Comparison of ENCODE assay signal across 9 mouse cellular contexts in genomic region chr2:5396415-5396814, GRCm38 (mm10).
DNase-seq lines count a peak whose midpoint lies in the region; ATAC-seq and TF ChIP-seq lines count a peak whose summit lies in the region.
"Had no signal": no experiment of that assay in that cellular context is flagged by ENCODE, and none has a peak within 500 bp of the region (broad histone marks: within the 10 kb centered on the region; RNA-seq: fewer than 3 reads in every experiment).

No protein-coding gene starts in this region.

- peak; percentile 16 for DNase-seq in embryo, embryonic 10 days (ENCODE audit: low spot score)
- DNase-seq in embryo, embryonic 9.5 days (ENCODE audit: extremely low spot score): no peak
- no peak for DNase-seq in neural tube, embryonic 10.5 days (ENCODE audit: extremely low spot score, low spot score)
- DNase-seq in c-Kit-positive CD71-positive TER-119-positive erythroid progenitor cells, embryonic 14.5 days (ENCODE audit: low spot score): no peak
- DNase-seq in natural killer cell, adult 2 months (ENCODE audit: low spot score in 2 of 2): no peak
- DNase-seq: kidney, postnatal 4 days had no signal

- no peak overlapping the region for H3K9ac ChIP-seq in intestine, postnatal 0 days (ENCODE audit: low read depth, low read length)
- no peak overlapping the region for H3K9ac ChIP-seq in intestine, embryonic 15.5 days
- H3K9ac ChIP-seq in neural tube, embryonic 12.5 days: no peak overlapping the region

- H3K27ac ChIP-seq in intestine, postnatal 0 days (ENCODE audit: low read depth, low read length): no peak overlapping the region
- no peak overlapping the region for H3K27ac ChIP-seq in intestine, embryonic 15.5 days
- no peak overlapping the region for H3K27ac ChIP-seq in neural tube, embryonic 12.5 days

- H3K4me2 ChIP-seq in intestine, postnatal 0 days (replicated peaks; ENCODE audit: low read depth): no peak overlapping the region
- H3K4me2 ChIP-seq in intestine, embryonic 15.5 days (replicated peaks): no peak overlapping the region
- no peak overlapping the region for H3K4me2 ChIP-seq in neural tube, embryonic 12.5 days (replicated peaks)

- WGBS in intestine, postnatal 0 days: 83% methylated on average over 1 of the region's 1 CpGs
- 76% methylated on average over 1 of the region's 1 CpGs for WGBS in intestine, embryonic 15.5 days
- 65% methylated on average over 1 of the region's 1 CpGs for WGBS in neural tube, embryonic 12.5 days

- no peaks in the 10 kb centered on the region for H3K36me3 ChIP-seq in intestine, postnatal 0 days (ENCODE audit: control insufficient read depth, insufficient read depth)
- no peaks in the 10 kb centered on the region for H3K36me3 ChIP-seq in intestine, embryonic 15.5 days
- no peaks in the 10 kb centered on the region for H3K36me3 ChIP-seq in neural tube, embryonic 12.5 days

- H3K4me1 ChIP-seq in intestine, postnatal 0 days (replicated peaks; ENCODE audit: control insufficient read depth, insufficient read depth, low read length): no peaks in the 10 kb centered on the region
- H3K4me1 ChIP-seq in intestine, embryonic 15.5 days (replicated peaks): no peaks in the 10 kb centered on the region
- no peaks in the 10 kb centered on the region for H3K4me1 ChIP-seq in neural tube, embryonic 12.5 days

- H3K27me3 ChIP-seq in intestine, postnatal 0 days (replicated peaks; ENCODE audit: control insufficient read depth, insufficient read depth, low read length): no peaks in the 10 kb centered on the region
- no peaks in the 10 kb centered on the region for H3K27me3 ChIP-seq in intestine, embryonic 15.5 days (replicated peaks)
- no peaks in the 10 kb centered on the region for H3K27me3 ChIP-seq in neural tube, embryonic 12.5 days (replicated peaks)

- ATAC-seq in intestine, postnatal 0 days: no peak
- no peak for ATAC-seq in intestine, embryonic 15.5 days
- peak; percentile 37; the same call in 1 of the 2 replicates for ATAC-seq in neural tube, embryonic 12.5 days (ENCODE audit: low FRiP score, low read depth)

- H3K4me3 ChIP-seq in intestine, postnatal 0 days (ENCODE audit: low read depth, low read length): no peak overlapping the region
- no peak overlapping the region for H3K4me3 ChIP-seq in intestine, embryonic 15.5 days (replicated peaks)
- H3K4me3 ChIP-seq in neural tube, embryonic 12.5 days: no peak overlapping the region

- no peaks in the 10 kb centered on the region for H3K9me3 ChIP-seq in intestine, postnatal 0 days (ENCODE audit: control insufficient read depth)
- no peaks in the 10 kb centered on the region for H3K9me3 ChIP-seq in intestine, embryonic 15.5 days
- H3K9me3 ChIP-seq in neural tube, embryonic 12.5 days: no peaks in the 10 kb centered on the region

- TF ChIP-seq CTCF in intestine, postnatal 0 days (IDR thresholded peaks at IDR 0.05; ENCODE audit: low read depth): peak; percentile 55
